Mouse (Mus musculus): ENCODE results near the gene Kif26b. TPM values are rescaled to one million over a fixed set of nuclear protein-coding genes. Genes with fewer than 3 reads are reported as not detected.

Kif26b gene
- polyA plus RNA-seq, 1 experiment from 2014 or later: 8.7 TPM

DNA sequence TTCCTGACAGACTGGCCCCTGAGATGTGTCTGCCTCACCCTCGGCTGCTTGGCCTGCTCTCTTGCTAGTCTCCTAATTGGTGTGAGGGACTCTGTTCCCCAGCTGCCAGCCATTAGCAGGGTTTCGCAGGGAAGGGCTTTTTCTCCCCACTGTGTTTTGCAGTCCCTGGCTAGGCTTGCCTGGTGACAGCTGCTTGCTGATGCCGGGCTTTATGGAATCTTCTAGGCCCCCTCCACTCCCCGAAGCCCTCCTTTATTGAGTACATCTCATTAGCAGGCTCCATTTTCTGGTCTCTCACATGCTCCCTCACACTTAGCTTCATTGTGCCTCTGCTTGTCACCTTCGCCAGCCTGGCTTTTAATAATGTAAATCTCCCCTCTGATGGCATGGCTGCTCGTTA, 327.0 kb downstream of the Kif26b start:
- H3K9ac ChIP-seq (ENCODE audit: low read depth, low read length): no peak overlapping the region
- no peak overlapping the region for H3K27ac ChIP-seq (ENCODE audit: low read depth, low read length)
- no peak overlapping the region for H3K4me2 ChIP-seq (ENCODE audit: low read length)
- peaks cover 7% of the 10 kb centered on the region for H3K4me1 ChIP-seq (ENCODE audit: control insufficient read depth, insufficient read depth, low read depth, low read length)
- H3K36me3 ChIP-seq (ENCODE audit: control insufficient read depth, insufficient read depth, low read length): no peaks in the 10 kb centered on the region
- ATAC-seq: peak; percentile 41; the same call in 1 of the 2 replicates
- H3K9me3 ChIP-seq (ENCODE audit: control insufficient read depth, low read length): no peaks in the 10 kb centered on the region
- no peaks in the 10 kb centered on the region for H3K27me3 ChIP-seq (replicated peaks; ENCODE audit: control insufficient read depth, insufficient read depth, low read length)
- WGBS: 33% methylated on average over 6 of the region's 6 CpGs
- no peak overlapping the region for H3K4me3 ChIP-seq (ENCODE audit: low read length)

- ATAC-seq: peak; percentile 31; the same call in 1 of the 2 replicates
- Histone ChIP-seq H3K9ac (ENCODE audit: low read depth, low read length) (no peak overlapping the region), H3K9me3 (ENCODE audit: control insufficient read depth, low read length) (no peaks in the 10 kb centered on the region), H3K27ac (ENCODE audit: low read depth, low read length) (no peak overlapping the region), H3K36me3 (ENCODE audit: control insufficient read depth, insufficient read depth, low read length) (no peaks in the 10 kb centered on the region), H3K4me2 (ENCODE audit: low read length) (no peak overlapping the region), H3K4me3 (ENCODE audit: low read length) (no peak overlapping the region), H3K27me3 (replicated peaks; ENCODE audit: control insufficient read depth, insufficient read depth, low read length) (no peaks in the 10 kb centered on the region), H3K4me1 (ENCODE audit: control insufficient read depth, insufficient read depth, low read depth, low read length) (peaks cover 6% of the 10 kb centered on the region)
- WGBS: 51% methylated on average over 8 of the region's 8 CpGs
Observed at GRCm38 (mm10) chr1:178860671-178861391, 331.9 kb downstream of the Kif26b start.

GRCm38 (mm10) chr1:178861392-178861762, 332.5 kb downstream of the Kif26b start:
- Histone ChIP-seq H3K9ac (ENCODE audit: low read depth, low read length) (no peak overlapping the region), H3K36me3 (ENCODE audit: control insufficient read depth, insufficient read depth, low read length) (no peaks in the 10 kb centered on the region), H3K9me3 (ENCODE audit: control insufficient read depth, low read length) (no peaks in the 10 kb centered on the region), H3K4me3 (ENCODE audit: low read length) (no peak overlapping the region), H3K27ac (ENCODE audit: low read depth, low read length) (0 out of 2 replicates have a peak overlapping the region, but pooled peaks have one; percentile 17), H3K4me1 (ENCODE audit: control insufficient read depth, insufficient read depth, low read depth, low read length) (peaks cover 5% of the 10 kb centered on the region), H3K27me3 (replicated peaks; ENCODE audit: control insufficient read depth, insufficient read depth, low read length) (no peaks in the 10 kb centered on the region), H3K4me2 (ENCODE audit: low read length) (no peak overlapping the region)
- 63% methylated on average over 8 of the region's 8 CpGs for WGBS
- no peak for ATAC-seq

DNA sequence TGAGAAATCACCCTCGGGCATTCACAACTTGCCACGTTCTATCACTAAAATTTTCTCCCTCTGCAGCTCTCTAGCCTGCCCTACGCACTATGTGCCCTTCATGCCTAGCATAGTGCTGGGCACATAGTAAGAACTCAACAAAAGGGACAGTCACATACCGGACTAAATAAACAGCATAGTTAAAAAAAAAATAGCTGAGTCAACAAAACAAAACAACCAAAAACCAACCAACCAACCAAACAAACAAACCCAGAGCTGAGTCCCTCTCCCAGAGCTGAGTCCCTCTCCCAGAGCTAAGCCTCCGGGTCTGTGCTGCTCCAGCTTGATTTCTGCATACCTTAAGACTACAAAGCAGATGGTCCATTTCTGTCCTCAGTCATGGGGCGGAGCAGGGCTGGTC, 334.8 kb downstream of the Kif26b start:
- Histone ChIP-seq H3K9ac (ENCODE audit: low read depth, low read length) (no peak overlapping the region), H3K4me1 (ENCODE audit: control insufficient read depth, insufficient read depth, low read depth, low read length) (peaks cover 5% of the 10 kb centered on the region), H3K36me3 (ENCODE audit: control insufficient read depth, insufficient read depth, low read length) (no peaks in the 10 kb centered on the region), H3K4me3 (ENCODE audit: low read length) (no peak overlapping the region), H3K27ac (ENCODE audit: low read depth, low read length) (no peak overlapping the region), H3K27me3 (replicated peaks; ENCODE audit: control insufficient read depth, insufficient read depth, low read length) (no peaks in the 10 kb centered on the region), H3K4me2 (ENCODE audit: low read length) (no peak overlapping the region), H3K9me3 (ENCODE audit: control insufficient read depth, low read length) (no peaks in the 10 kb centered on the region)
- WGBS: 87% methylated on average over 6 of the region's 6 CpGs
- no peak for ATAC-seq

- Histone ChIP-seq H3K9ac (ENCODE audit: low read depth, low read length) (no peak overlapping the region), H3K4me1 (ENCODE audit: control insufficient read depth, insufficient read depth, low read depth, low read length) (peaks cover 5% of the 10 kb centered on the region), H3K36me3 (ENCODE audit: control insufficient read depth, insufficient read depth, low read length) (no peaks in the 10 kb centered on the region), H3K4me3 (ENCODE audit: low read length) (no peak overlapping the region), H3K9me3 (ENCODE audit: control insufficient read depth, low read length) (no peaks in the 10 kb centered on the region), H3K27ac (ENCODE audit: low read depth, low read length) (no peak overlapping the region), H3K4me2 (ENCODE audit: low read length) (no peak overlapping the region), H3K27me3 (replicated peaks; ENCODE audit: control insufficient read depth, insufficient read depth, low read length) (no peaks in the 10 kb centered on the region)
- ATAC-seq: no peak
- WGBS: 68% methylated on average over 4 of the region's 4 CpGs
Observed at GRCm38 (mm10) chr1:178864297-178864696, 335.4 kb downstream of the Kif26b start.

- H3K4me3 ChIP-seq (ENCODE audit: low read length): no peak overlapping the region
- no peak overlapping the region for H3K4me2 ChIP-seq (ENCODE audit: low read length)
- H3K9ac ChIP-seq (ENCODE audit: low read depth, low read length): no peak overlapping the region
- 87% methylated on average over 4 of the region's 4 CpGs for WGBS
- H3K27ac ChIP-seq (ENCODE audit: low read depth, low read length): no peak overlapping the region
- no peaks in the 10 kb centered on the region for H3K9me3 ChIP-seq (ENCODE audit: control insufficient read depth, low read length)
- H3K4me1 ChIP-seq (ENCODE audit: control insufficient read depth, insufficient read depth, low read depth, low read length): no peaks in the 10 kb centered on the region
- H3K36me3 ChIP-seq (ENCODE audit: control insufficient read depth, insufficient read depth, low read length): no peaks in the 10 kb centered on the region
- H3K27me3 ChIP-seq (replicated peaks; ENCODE audit: control insufficient read depth, insufficient read depth, low read length): no peaks in the 10 kb centered on the region
- ATAC-seq: no peak
Observed at GRCm38 (mm10) chr1:178866757-178867156, 337.8 kb downstream of the Kif26b start.

DNA sequence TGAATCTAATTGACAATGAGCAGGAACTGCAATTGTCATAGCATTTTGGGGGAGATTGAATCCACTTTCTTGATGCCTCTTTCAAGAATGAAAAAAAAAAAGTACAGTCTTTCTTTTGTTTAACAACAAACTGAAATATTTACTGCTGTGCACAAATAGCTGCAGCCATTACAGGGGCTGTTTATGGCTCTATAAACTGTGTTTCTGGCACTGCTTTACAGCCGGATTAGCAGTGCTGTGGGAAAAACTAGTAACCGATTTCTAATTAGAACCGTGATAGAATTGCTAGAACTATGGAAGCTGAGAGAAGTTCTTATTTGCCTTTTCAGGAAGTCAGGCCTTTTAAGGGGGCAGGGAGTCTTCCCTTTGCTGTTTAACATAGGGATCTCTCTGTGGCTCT, 342.1 kb downstream of the Kif26b start:
- H3K4me3 ChIP-seq (ENCODE audit: low read length): no peak overlapping the region
- H3K9me3 ChIP-seq (ENCODE audit: control insufficient read depth, low read length): no peaks in the 10 kb centered on the region
- H3K27me3 ChIP-seq (replicated peaks; ENCODE audit: control insufficient read depth, insufficient read depth, low read length): no peaks in the 10 kb centered on the region
- WGBS: 68% methylated on average over 3 of the region's 3 CpGs
- H3K36me3 ChIP-seq (ENCODE audit: control insufficient read depth, insufficient read depth, low read length): no peaks in the 10 kb centered on the region
- no peaks in the 10 kb centered on the region for H3K4me1 ChIP-seq (ENCODE audit: control insufficient read depth, insufficient read depth, low read depth, low read length)
- no peak for ATAC-seq
- H3K4me2 ChIP-seq (ENCODE audit: low read length): no peak overlapping the region
- H3K9ac ChIP-seq (ENCODE audit: low read depth, low read length): no peak overlapping the region
- no peak overlapping the region for H3K27ac ChIP-seq (ENCODE audit: low read depth, low read length)

DNA sequence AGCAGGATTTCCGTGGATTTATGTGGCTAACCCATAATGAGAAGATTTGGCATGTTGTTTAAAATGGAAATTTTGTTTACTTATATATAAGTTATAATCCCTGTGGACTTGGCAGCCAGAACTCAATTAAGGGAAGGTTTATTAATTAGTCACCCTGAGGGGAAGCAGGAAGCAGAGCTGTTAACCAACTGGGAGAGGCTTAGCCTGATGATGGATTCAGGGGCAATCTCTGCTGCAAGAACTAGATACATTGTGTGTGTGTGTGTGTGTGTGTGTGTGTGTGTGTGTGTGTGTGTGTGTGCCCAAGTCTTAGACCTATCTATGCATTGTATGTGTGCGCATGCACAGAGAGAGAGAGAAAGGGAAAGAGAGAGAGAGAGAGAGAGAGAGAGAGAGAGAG, 348.0 kb downstream of the Kif26b start:
- H3K27me3 ChIP-seq (replicated peaks; ENCODE audit: control insufficient read depth, insufficient read depth, low read length): no peaks in the 10 kb centered on the region
- no peaks in the 10 kb centered on the region for H3K36me3 ChIP-seq (ENCODE audit: control insufficient read depth, insufficient read depth, low read length)
- 52% methylated on average over 2 of the region's 2 CpGs for WGBS
- H3K9ac ChIP-seq (ENCODE audit: low read depth, low read length): no peak overlapping the region
- H3K4me2 ChIP-seq (ENCODE audit: low read length): no peak overlapping the region
- H3K27ac ChIP-seq (ENCODE audit: low read depth, low read length): no peak overlapping the region
- H3K4me3 ChIP-seq (ENCODE audit: low read length): no peak overlapping the region
- H3K9me3 ChIP-seq (ENCODE audit: control insufficient read depth, low read length): no peaks in the 10 kb centered on the region
- H3K4me1 ChIP-seq (ENCODE audit: control insufficient read depth, insufficient read depth, low read depth, low read length): no peaks in the 10 kb centered on the region
- peak; percentile 30; the same call in 1 of the 2 replicates for ATAC-seq

DNA sequence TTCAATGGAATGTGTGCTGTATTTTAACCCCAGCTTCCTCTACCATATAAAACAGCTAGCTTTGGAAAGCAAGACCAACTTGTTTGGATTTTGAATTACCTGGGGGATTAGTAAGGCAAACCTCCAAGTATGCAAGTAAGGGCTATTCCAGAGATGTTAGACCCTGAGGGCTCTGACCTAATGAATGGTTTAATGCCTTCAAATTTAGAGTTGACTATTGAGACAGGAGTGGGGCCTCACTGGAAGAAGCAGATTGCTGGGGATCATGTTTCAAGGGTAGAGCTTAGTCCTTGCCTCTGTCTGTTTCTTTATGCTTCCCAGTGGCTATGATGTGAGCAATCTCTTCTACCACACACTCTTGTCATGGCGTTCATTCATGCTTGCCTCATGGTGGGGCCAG, 349.8 kb downstream of the Kif26b start:
- Histone ChIP-seq H3K4me3 (ENCODE audit: low read length) (no peak overlapping the region), H3K9me3 (ENCODE audit: control insufficient read depth, low read length) (no peaks in the 10 kb centered on the region), H3K4me1 (ENCODE audit: control insufficient read depth, insufficient read depth, low read depth, low read length) (no peaks in the 10 kb centered on the region), H3K9ac (ENCODE audit: low read depth, low read length) (no peak overlapping the region), H3K27me3 (replicated peaks; ENCODE audit: control insufficient read depth, insufficient read depth, low read length) (no peaks in the 10 kb centered on the region), H3K27ac (ENCODE audit: low read depth, low read length) (no peak overlapping the region), H3K36me3 (ENCODE audit: control insufficient read depth, insufficient read depth, low read length) (no peaks in the 10 kb centered on the region), H3K4me2 (ENCODE audit: low read length) (no peak overlapping the region)
- 75% methylated on average over 1 of the region's 1 CpGs for WGBS
- ATAC-seq: no peak

All from hindbrain, embryonic 16.5 days (tissue).